Mouse (Mus musculus): ENCODE results near the gene Ttc7b. TPM values are rescaled to one million over a fixed set of nuclear protein-coding genes. Genes with fewer than 3 reads are reported as not detected.

Ttc7b gene
- polyA plus RNA-seq, 1 experiment: 9.2 TPM

DNA sequence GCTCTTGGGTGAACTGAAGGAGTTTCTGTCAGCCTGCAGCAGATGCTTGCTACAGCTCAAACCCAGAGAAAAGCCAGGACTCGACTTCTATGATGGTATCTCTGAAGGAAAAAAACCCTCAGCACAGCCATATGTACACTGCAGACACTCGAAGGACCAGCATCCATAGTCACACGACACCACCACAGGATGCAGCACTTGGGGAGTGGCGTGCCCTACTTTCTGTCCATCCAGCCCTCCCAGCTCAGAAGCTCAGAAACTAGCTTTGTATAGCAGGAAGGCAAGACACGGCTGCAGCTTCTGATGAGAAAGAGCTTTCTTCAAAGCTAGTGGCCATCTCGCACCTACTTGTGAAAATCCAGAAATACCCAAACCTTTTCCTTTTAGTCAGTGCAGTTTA is 104.8 kb downstream of the Ttc7b start:
- no peak overlapping the region for H3ac ChIP-seq (ENCODE audit: control insufficient read depth, insufficient read length, low read depth)
- no peaks in the 10 kb centered on the region for H3K36me3 ChIP-seq (ENCODE audit: control insufficient read depth, insufficient read depth)
- H3K27me3 ChIP-seq (ENCODE audit: control insufficient read depth, insufficient read depth, insufficient read length): no peaks in the 10 kb centered on the region
- H3K79me3 ChIP-seq (ENCODE audit: low read depth): no peaks in the 10 kb centered on the region
- no peaks in the 10 kb centered on the region for H3K79me2 ChIP-seq (ENCODE audit: control insufficient read depth, insufficient read depth)
- TF ChIP-seq USF1 (IDR thresholded peaks at IDR 0.05; ENCODE audit: low read depth) (no peak), CEBPB (IDR thresholded peaks at IDR 0.05; ENCODE audit: low read depth) (no peak), MYOD1 (IDR thresholded peaks at IDR 0.05; ENCODE audit: control insufficient read depth, insufficient read length, low read depth) (no peak), MYOG (IDR thresholded peaks at IDR 0.05; ENCODE audit: control insufficient read depth, extremely low read depth, insufficient read length) (no peak), FOSL1 (IDR thresholded peaks at IDR 0.05; ENCODE audit: insufficient read depth, low read length, poor library complexity, severe bottlenecking) (no peak), MAX (IDR thresholded peaks at IDR 0.05) (no peak), CTCF (IDR thresholded peaks at IDR 0.05; ENCODE audit: control insufficient read depth, insufficient read depth, insufficient read length) (no peak)
- no peak overlapping the region for H3K4me3 ChIP-seq (ENCODE audit: insufficient read depth, poor library complexity, severe bottlenecking)

DNA sequence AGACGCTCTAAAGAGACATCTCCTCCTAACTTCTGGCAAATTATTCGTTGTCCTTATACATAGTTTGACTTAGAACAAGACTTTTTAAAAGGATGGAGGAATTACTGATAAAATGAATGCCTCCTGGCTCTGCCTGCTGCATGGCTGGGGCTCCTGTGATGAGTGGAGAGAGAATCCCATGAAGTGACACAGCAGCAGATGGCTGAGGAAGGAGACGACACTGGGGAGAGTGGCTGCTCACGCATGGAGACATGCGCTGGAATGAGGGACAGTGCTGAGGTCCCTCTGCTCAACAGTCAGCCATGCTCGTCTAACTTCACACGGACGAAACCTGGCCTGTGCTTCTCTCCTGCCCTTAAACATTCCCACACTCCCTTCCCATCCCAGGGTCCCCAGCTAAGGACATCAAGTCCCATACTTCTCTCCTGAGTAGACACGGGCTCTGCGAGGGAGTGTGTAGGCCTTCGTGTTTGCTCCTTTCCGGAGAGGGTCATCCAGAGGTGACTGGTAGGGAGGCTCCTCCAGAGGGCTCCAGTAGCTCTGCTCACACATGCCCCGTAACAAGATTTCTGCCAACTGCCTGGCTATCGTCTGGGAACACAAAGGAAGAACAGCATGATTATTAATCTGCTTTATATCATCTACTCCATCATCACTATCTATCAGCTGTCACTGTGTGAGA is 105.8 kb downstream of the Ttc7b start:
- H3K36me3 ChIP-seq (ENCODE audit: control insufficient read depth, insufficient read depth): no peaks in the 10 kb centered on the region

DNA sequence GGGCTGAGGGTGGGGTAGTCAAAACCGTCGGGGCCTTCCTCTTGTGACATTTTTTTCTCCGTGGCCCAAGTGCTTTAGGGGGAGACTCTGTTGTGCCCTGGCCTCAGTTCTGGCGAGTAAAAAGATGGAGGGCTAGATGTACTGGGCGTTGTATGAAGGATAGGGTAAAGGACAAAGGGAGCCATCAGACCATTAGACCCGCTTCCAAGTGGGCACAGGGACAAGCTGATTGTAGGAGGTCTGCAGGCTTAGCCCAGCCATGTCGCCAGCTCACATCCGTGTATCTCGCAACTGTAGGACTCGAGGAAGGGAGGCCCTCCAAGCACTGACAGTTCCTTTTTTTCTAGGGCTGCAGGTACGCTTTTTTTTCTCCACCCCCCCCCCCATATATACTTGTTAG is 111.9 kb downstream of the Ttc7b start:
- no peaks in the 10 kb centered on the region for H3K36me3 ChIP-seq (ENCODE audit: control insufficient read depth, insufficient read depth)
- no peaks in the 10 kb centered on the region for H3K79me2 ChIP-seq (ENCODE audit: control insufficient read depth, insufficient read depth)

More for the DNA sequence above, 105.8 kb downstream of the Ttc7b start:
- H3K79me2 ChIP-seq (ENCODE audit: control insufficient read depth, insufficient read depth): no peaks in the 10 kb centered on the region
- no peaks in the 10 kb centered on the region for H3K27me3 ChIP-seq (ENCODE audit: control insufficient read depth, insufficient read depth, insufficient read length)
- TF ChIP-seq MYOG (IDR thresholded peaks at IDR 0.05; ENCODE audit: control insufficient read depth, extremely low read depth, insufficient read length) (no peak), USF1 (IDR thresholded peaks at IDR 0.05; ENCODE audit: low read depth) (no peak), MYOD1 (IDR thresholded peaks at IDR 0.05; ENCODE audit: control insufficient read depth, insufficient read length, low read depth) (no peak), FOSL1 (IDR thresholded peaks at IDR 0.05; ENCODE audit: insufficient read depth, low read length, poor library complexity, severe bottlenecking) (no peak), CEBPB (IDR thresholded peaks at IDR 0.05; ENCODE audit: low read depth) (no peak), CTCF (IDR thresholded peaks at IDR 0.05; ENCODE audit: control insufficient read depth, insufficient read depth, insufficient read length) (no peak), MAX (IDR thresholded peaks at IDR 0.05) (no peak)
- no peaks in the 10 kb centered on the region for H3K79me3 ChIP-seq (ENCODE audit: low read depth)
- no peak overlapping the region for H3ac ChIP-seq (ENCODE audit: control insufficient read depth, insufficient read length, low read depth)
- H3K4me3 ChIP-seq (ENCODE audit: insufficient read depth, poor library complexity, severe bottlenecking): no peak overlapping the region

DNA sequence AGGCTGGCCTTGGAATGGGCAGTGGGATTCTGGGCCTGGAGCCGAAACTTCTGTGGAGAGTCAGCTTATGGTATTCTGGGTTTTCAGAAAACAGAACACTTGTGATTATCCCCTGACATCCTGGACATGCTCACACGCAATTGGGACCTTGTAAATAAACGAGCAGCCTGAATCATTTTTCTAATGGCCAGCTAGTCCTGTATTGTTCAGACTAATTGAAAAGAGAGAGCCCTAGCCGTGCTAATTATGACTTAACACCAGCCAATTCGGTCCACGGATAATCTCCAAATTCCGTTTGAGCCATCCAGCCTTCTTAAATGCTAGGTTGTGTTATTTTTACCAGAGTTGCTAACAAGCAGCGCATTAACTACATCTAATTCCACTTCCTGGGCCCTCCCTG is 112.5 kb downstream of the Ttc7b start:
- Histone ChIP-seq H3K79me3 (ENCODE audit: low read depth) (no peaks in the 10 kb centered on the region), H3K27me3 (ENCODE audit: control insufficient read depth, insufficient read depth, insufficient read length) (no peaks in the 10 kb centered on the region), H3K36me3 (ENCODE audit: control insufficient read depth, insufficient read depth) (peaks cover under 1% of the 10 kb centered on the region), H3K79me2 (ENCODE audit: control insufficient read depth, insufficient read depth) (no peaks in the 10 kb centered on the region), H3ac (ENCODE audit: control insufficient read depth, insufficient read length, low read depth) (no peak overlapping the region), H3K4me3 (ENCODE audit: insufficient read depth, poor library complexity, severe bottlenecking) (no peak overlapping the region)
- TF ChIP-seq USF1 (IDR thresholded peaks at IDR 0.05; ENCODE audit: low read depth) (no peak), FOSL1 (IDR thresholded peaks at IDR 0.05; ENCODE audit: insufficient read depth, low read length, poor library complexity, severe bottlenecking) (no peak), CTCF (IDR thresholded peaks at IDR 0.05; ENCODE audit: control insufficient read depth, insufficient read depth, insufficient read length) (no peak)

More for the DNA sequence above, 111.9 kb downstream of the Ttc7b start:
- Histone ChIP-seq H3K27me3 (ENCODE audit: control insufficient read depth, insufficient read depth, insufficient read length) (no peaks in the 10 kb centered on the region), H3K79me3 (ENCODE audit: low read depth) (no peaks in the 10 kb centered on the region), H3ac (ENCODE audit: control insufficient read depth, insufficient read length, low read depth) (no peak overlapping the region), H3K4me3 (ENCODE audit: insufficient read depth, poor library complexity, severe bottlenecking) (no peak overlapping the region)
- no peak for TF ChIP-seq CEBPB (IDR thresholded peaks at IDR 0.05; ENCODE audit: low read depth)
- no peak for TF ChIP-seq MYOD1 (IDR thresholded peaks at IDR 0.05; ENCODE audit: control insufficient read depth, insufficient read length, low read depth)
- no peak for TF ChIP-seq MAX (IDR thresholded peaks at IDR 0.05)
- TF ChIP-seq FOSL1 (IDR thresholded peaks at IDR 0.05; ENCODE audit: insufficient read depth, low read length, poor library complexity, severe bottlenecking): no peak
- no peak for TF ChIP-seq MYOG (IDR thresholded peaks at IDR 0.05; ENCODE audit: control insufficient read depth, extremely low read depth, insufficient read length)
- no peak for TF ChIP-seq USF1 (IDR thresholded peaks at IDR 0.05; ENCODE audit: low read depth)
- no peak for TF ChIP-seq CTCF (IDR thresholded peaks at IDR 0.05; ENCODE audit: control insufficient read depth, insufficient read depth, insufficient read length)

DNA sequence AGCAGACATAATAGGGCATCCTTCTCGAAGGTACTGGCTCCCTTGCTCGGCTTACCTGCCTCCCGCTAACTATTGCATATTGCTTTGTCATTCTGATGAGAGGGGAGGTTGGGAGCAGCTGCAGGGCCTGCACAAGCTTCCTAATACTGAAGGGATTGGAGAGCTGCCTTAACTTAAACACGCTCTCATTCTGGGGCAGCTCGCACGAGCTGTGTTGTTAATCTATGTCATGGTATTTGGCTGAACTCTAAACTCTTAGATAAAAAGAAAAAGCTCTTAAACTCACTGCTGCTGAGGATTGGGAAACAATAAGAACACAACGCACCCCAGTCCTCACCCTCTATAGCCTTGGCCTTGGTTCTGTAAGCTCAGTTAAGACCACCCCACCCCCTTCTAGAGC is 113.3 kb downstream of the Ttc7b start:
- Histone ChIP-seq H3K4me3 (ENCODE audit: insufficient read depth, poor library complexity, severe bottlenecking) (no peak overlapping the region), H3K27me3 (ENCODE audit: control insufficient read depth, insufficient read depth, insufficient read length) (no peaks in the 10 kb centered on the region), H3K36me3 (ENCODE audit: control insufficient read depth, insufficient read depth) (peaks cover 2% of the 10 kb centered on the region), H3K79me3 (ENCODE audit: low read depth) (no peaks in the 10 kb centered on the region), H3K79me2 (ENCODE audit: control insufficient read depth, insufficient read depth) (no peaks in the 10 kb centered on the region), H3ac (ENCODE audit: control insufficient read depth, insufficient read length, low read depth) (no peak overlapping the region)
- TF ChIP-seq MAX (IDR thresholded peaks at IDR 0.05) (no peak), FOSL1 (IDR thresholded peaks at IDR 0.05; ENCODE audit: insufficient read depth, low read length, poor library complexity, severe bottlenecking) (no peak), CEBPB (IDR thresholded peaks at IDR 0.05; ENCODE audit: low read depth) (no peak), MYOD1 (IDR thresholded peaks at IDR 0.05; ENCODE audit: control insufficient read depth, insufficient read length, low read depth) (no peak), CTCF (IDR thresholded peaks at IDR 0.05; ENCODE audit: control insufficient read depth, insufficient read depth, insufficient read length) (no peak), MYOG (IDR thresholded peaks at IDR 0.05; ENCODE audit: control insufficient read depth, extremely low read depth, insufficient read length) (no peak), USF1 (IDR thresholded peaks at IDR 0.05; ENCODE audit: low read depth) (no peak)

DNA sequence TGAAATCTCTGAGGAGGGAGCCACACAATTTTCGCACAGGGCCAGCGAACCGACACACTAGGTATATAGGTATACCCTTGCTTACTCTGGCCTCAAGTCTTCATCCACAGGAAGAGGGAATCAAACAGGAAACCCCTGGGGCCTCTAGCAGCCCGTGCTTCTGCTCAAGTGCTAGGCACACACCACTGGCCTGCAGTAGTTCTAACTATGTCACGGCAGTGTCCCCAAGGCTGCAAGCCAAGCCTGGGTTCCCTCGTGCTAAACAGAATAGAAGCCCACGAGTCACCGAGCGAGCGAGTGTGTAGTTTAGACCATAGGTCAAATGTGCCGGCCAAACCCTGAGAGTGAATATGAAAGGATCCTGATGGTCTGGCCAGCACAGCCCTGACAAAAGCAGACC is 114.5 kb downstream of the Ttc7b start:
- Histone ChIP-seq H3K79me3 (ENCODE audit: low read depth) (no peaks in the 10 kb centered on the region), H3K79me2 (ENCODE audit: control insufficient read depth, insufficient read depth) (no peaks in the 10 kb centered on the region), H3K4me3 (ENCODE audit: insufficient read depth, poor library complexity, severe bottlenecking) (no peak overlapping the region), H3ac (ENCODE audit: control insufficient read depth, insufficient read length, low read depth) (no peak overlapping the region), H3K27me3 (ENCODE audit: control insufficient read depth, insufficient read depth, insufficient read length) (no peaks in the 10 kb centered on the region), H3K36me3 (ENCODE audit: control insufficient read depth, insufficient read depth) (peaks cover 2% of the 10 kb centered on the region)
- TF ChIP-seq MYOG (IDR thresholded peaks at IDR 0.05; ENCODE audit: control insufficient read depth, extremely low read depth, insufficient read length): no peak
- TF ChIP-seq MYOD1 (IDR thresholded peaks at IDR 0.05; ENCODE audit: control insufficient read depth, insufficient read length, low read depth): no peak
- TF ChIP-seq CEBPB (IDR thresholded peaks at IDR 0.05; ENCODE audit: low read depth): no peak
- TF ChIP-seq CTCF (IDR thresholded peaks at IDR 0.05; ENCODE audit: control insufficient read depth, insufficient read depth, insufficient read length): no peak
- TF ChIP-seq USF1 (IDR thresholded peaks at IDR 0.05; ENCODE audit: low read depth): no peak
- TF ChIP-seq FOSL1 (IDR thresholded peaks at IDR 0.05; ENCODE audit: insufficient read depth, low read length, poor library complexity, severe bottlenecking): no peak
- no peak for TF ChIP-seq MAX (IDR thresholded peaks at IDR 0.05)

Measured in C2C12 (cell line).